Mouse (Mus musculus) kidney, embryonic 14.5 days (tissue): ENCODE measurements at regions not wholly inside any gene's neighbourhood (a gene's known extent, or its start where the extent isn't known, plus 50 kb on each side); places are given as distances from the start of the nearest gene placed in this dataset.

Experiments
- ATAC-seq: fragments of 200-750 bp; cut with Nextera tagmentation; 2 replicates; pipeline ENCODE4 v1.8.0; 2017; ENCODE audit warnings: moderate number of reproducible peaks, mild to moderate bottlenecking, moderate TSS enrichment, moderate library complexity; ENCODE audit not compliant: low FRiP score, low TSS enrichment
- H3K27ac ChIP-seq: fragments of 300-500 bp; sonication (generic); 2 replicates; pipeline ENCODE4 v1.5.1; 2014; ENCODE audit warnings: low read depth, mild to moderate bottlenecking, low read length, moderate library complexity, mixed read lengths
- H3K27me3 ChIP-seq: fragments of 300-500 bp; sonication (generic); 2 replicates; pipeline ENCODE4 v1.6.1; 2014; ENCODE audit warnings: mild to moderate bottlenecking, low read length; ENCODE audit not compliant: control insufficient read depth, insufficient read depth
- H3K36me3 ChIP-seq: fragments of 300-500 bp; sonication (generic); 2 replicates; pipeline ENCODE4 v1.6.1; 2014; ENCODE audit warnings: low read length, mixed read lengths; ENCODE audit not compliant: control insufficient read depth, insufficient read depth
- H3K4me1 ChIP-seq: fragments of 300-500 bp; sonication (generic); 2 replicates; pipeline ENCODE4 v1.6.1; 2014; ENCODE audit warnings: low read length, mixed read lengths; ENCODE audit not compliant: control insufficient read depth, insufficient read depth
- H3K4me2 ChIP-seq: fragments of 300-500 bp; sonication (generic); replicated peaks from 2 replicates; pipeline ENCODE4 v1.6.1; 2014; ENCODE audit warnings: low read depth, mild to moderate bottlenecking, low read length
- H3K4me3 ChIP-seq: fragments of 300-500 bp; sonication (generic); 2 replicates; pipeline ENCODE4 v1.5.1; 2014; ENCODE audit warnings: mild to moderate bottlenecking, low read length
- H3K9ac ChIP-seq: fragments of 300-500 bp; sonication (generic); 2 replicates; pipeline ENCODE4 v1.6.1; 2014; ENCODE audit warnings: low read depth, mild to moderate bottlenecking, low read length, moderate library complexity
- H3K9me3 ChIP-seq: fragments of 300-500 bp; sonication (generic); 2 replicates; pipeline ENCODE4 v1.6.1; 2016; ENCODE audit warnings: low read length; ENCODE audit not compliant: control insufficient read depth
- WGBS: fragments of 180-500 bp; shearing (Covaris S2); extraction: QIAGEN DNeasy Blood & Tissue Kit; methylation state at CpG from one replicate; pipeline ENCODE4 v1.1.7; 2014; 5-methylcytosine and 5-hydroxymethylcytosine counted together

GRCm38 (mm10) chr13:7374993-7375627 is 726.5 kb upstream of the Pfkp start:
- Histone ChIP-seq H3K27me3 (no peaks in the 10 kb centered on the region), H3K9me3 (no peaks in the 10 kb centered on the region), H3K27ac (no peak overlapping the region), H3K4me2 (no peak overlapping the region), H3K36me3 (no peaks in the 10 kb centered on the region), H3K4me1 (no peaks in the 10 kb centered on the region), H3K9ac (no peak overlapping the region), H3K4me3 (no peak overlapping the region)
- no peak for ATAC-seq
- 86% methylated on average over 7 of the region's 7 CpGs for WGBS

- no peaks in the 10 kb centered on the region for H3K9me3 ChIP-seq
- H3K27me3 ChIP-seq = no peaks in the 10 kb centered on the region
- H3K9ac ChIP-seq = no peak overlapping the region
- no peaks in the 10 kb centered on the region for H3K4me1 ChIP-seq
- 72% methylated on average over 3 of the region's 3 CpGs for WGBS
- no peak for ATAC-seq
- H3K36me3 ChIP-seq = no peaks in the 10 kb centered on the region
- no peak overlapping the region for H3K4me3 ChIP-seq
- no peak overlapping the region for H3K4me2 ChIP-seq
- H3K27ac ChIP-seq = no peak overlapping the region
These were observed 766.0 kb upstream of the Pfkp start for GRCm38 (mm10) chr13:7414342-7415287.

- H3K4me3 ChIP-seq = no peak overlapping the region
- no peaks in the 10 kb centered on the region for H3K9me3 ChIP-seq
- no peaks in the 10 kb centered on the region for H3K27me3 ChIP-seq
- H3K9ac ChIP-seq = no peak overlapping the region
- no peak overlapping the region for H3K4me2 ChIP-seq
- no peaks in the 10 kb centered on the region for H3K36me3 ChIP-seq
- no peak overlapping the region for H3K27ac ChIP-seq
- H3K4me1 ChIP-seq = no peaks in the 10 kb centered on the region
- ATAC-seq = no peak
These were observed 774.9 kb upstream of the Adarb2 start for GRCm38 (mm10) chr13:7427750-7428149.

- Histone ChIP-seq H3K27me3 (no peaks in the 10 kb centered on the region), H3K4me1 (no peaks in the 10 kb centered on the region), H3K4me3 (no peak overlapping the region), H3K9me3 (no peaks in the 10 kb centered on the region), H3K4me2 (no peak overlapping the region), H3K9ac (no peak overlapping the region), H3K27ac (no peak overlapping the region), H3K36me3 (no peaks in the 10 kb centered on the region)
- WGBS = 88% methylated on average over 3 of the region's 3 CpGs
- ATAC-seq = no peak
These were observed 773.4 kb upstream of the Adarb2 start for GRCm38 (mm10) chr13:7429271-7429670.

- WGBS = 22% methylated on average over 2 of the region's 2 CpGs
- Histone ChIP-seq H3K27ac (no peak overlapping the region), H3K4me1 (no peaks in the 10 kb centered on the region), H3K27me3 (no peaks in the 10 kb centered on the region), H3K4me3 (no peak overlapping the region), H3K4me2 (no peak overlapping the region), H3K9me3 (no peaks in the 10 kb centered on the region), H3K36me3 (no peaks in the 10 kb centered on the region), H3K9ac (no peak overlapping the region)
- no peak for ATAC-seq
These were observed 751.1 kb upstream of the Adarb2 start for GRCm38 (mm10) chr13:7451434-7452002.

- Histone ChIP-seq H3K9ac (no peak overlapping the region), H3K4me1 (no peaks in the 10 kb centered on the region), H3K9me3 (no peaks in the 10 kb centered on the region), H3K4me3 (no peak overlapping the region), H3K4me2 (no peak overlapping the region), H3K27me3 (no peaks in the 10 kb centered on the region), H3K36me3 (no peaks in the 10 kb centered on the region), H3K27ac (no peak overlapping the region)
- 89% methylated on average over 4 of the region's 4 CpGs for WGBS
- no peak for ATAC-seq
These were observed 727.0 kb upstream of the Adarb2 start for GRCm38 (mm10) chr13:7475661-7476060.

- H3K4me3 ChIP-seq = no peak overlapping the region
- no peak overlapping the region for H3K9ac ChIP-seq
- no peak overlapping the region for H3K27ac ChIP-seq
- H3K4me2 ChIP-seq = no peak overlapping the region
- H3K4me1 ChIP-seq = no peaks in the 10 kb centered on the region
- no peaks in the 10 kb centered on the region for H3K9me3 ChIP-seq
- no peaks in the 10 kb centered on the region for H3K36me3 ChIP-seq
- H3K27me3 ChIP-seq = no peaks in the 10 kb centered on the region
- ATAC-seq = no peak
These were observed 684.6 kb upstream of the Adarb2 start for GRCm38 (mm10) chr13:7518090-7518489.

GRCm38 (mm10) chr13:7524436-7524835 is 678.2 kb upstream of the Adarb2 start:
- no peaks in the 10 kb centered on the region for H3K27me3 ChIP-seq
- no peak for ATAC-seq
- no peaks in the 10 kb centered on the region for H3K9me3 ChIP-seq
- H3K4me3 ChIP-seq = no peak overlapping the region
- no peaks in the 10 kb centered on the region for H3K4me1 ChIP-seq
- no peak overlapping the region for H3K4me2 ChIP-seq
- no peak overlapping the region for H3K27ac ChIP-seq
- H3K9ac ChIP-seq = no peak overlapping the region
- no peaks in the 10 kb centered on the region for H3K36me3 ChIP-seq
- WGBS = 86% methylated on average over 1 of the region's 1 CpGs

GRCm38 (mm10) chr13:7538856-7539255 is 663.8 kb upstream of the Adarb2 start:
- no peak overlapping the region for H3K9ac ChIP-seq
- WGBS = 80% methylated on average over 4 of the region's 4 CpGs

More at GRCm38 (mm10) chr13:7538856-7539255, 663.8 kb upstream of the Adarb2 start:
- ATAC-seq = no peak
- no peaks in the 10 kb centered on the region for H3K9me3 ChIP-seq
- no peaks in the 10 kb centered on the region for H3K4me1 ChIP-seq
- no peak overlapping the region for H3K27ac ChIP-seq
- H3K4me3 ChIP-seq = no peak overlapping the region
- H3K4me2 ChIP-seq = no peak overlapping the region
- H3K27me3 ChIP-seq = no peaks in the 10 kb centered on the region
- H3K36me3 ChIP-seq = no peaks in the 10 kb centered on the region
